In genomic region chr6:25710601-25711000, GRCm38 (mm10) we compare ENCODE assay signal across 17 mouse cellular contexts. TPM values are rescaled to one million over a fixed set of nuclear protein-coding genes. Genes with fewer than 3 reads are reported as not detected.
"Had no signal": no experiment of that assay in that cellular context is flagged by ENCODE, and none has a peak within 500 bp of the region (broad histone marks: within the 10 kb centered on the region; RNA-seq: fewer than 3 reads in every experiment).

No protein-coding gene starts in this region.

- H3K4me3 ChIP-seq: layer of hippocampus, adult 2 months; limb, embryonic 15.5 days; liver, embryonic 12.5 days; midbrain, embryonic 10.5 days; myocyte; neural tube, embryonic 12.5 days had no signal

- DNase-seq: kidney, adult 11 months; kidney, adult 9 months; kidney, postnatal 36 days; left cerebral cortex, postnatal 4 days; lung, postnatal 4 days; midbrain, embryonic 14.5 days; thymus, adult 2 months; thymus, postnatal 25 days had no signal

- H3K9me3 ChIP-seq: limb, embryonic 15.5 days; liver, embryonic 12.5 days; midbrain, embryonic 10.5 days; neural tube, embryonic 12.5 days had no signal

- ATAC-seq: liver, embryonic 12.5 days had no signal

- H3K27me3 ChIP-seq: limb, embryonic 15.5 days; liver, embryonic 12.5 days; neural tube, embryonic 12.5 days had no signal

- H3K4me2 ChIP-seq: limb, embryonic 15.5 days; liver, embryonic 12.5 days; neural tube, embryonic 12.5 days had no signal

- H3K9ac ChIP-seq: limb, embryonic 15.5 days; liver, embryonic 12.5 days; neural tube, embryonic 12.5 days had no signal

- H3K36me3 ChIP-seq: limb, embryonic 15.5 days; liver, embryonic 12.5 days; midbrain, embryonic 10.5 days; neural tube, embryonic 12.5 days had no signal

- H3K27ac ChIP-seq: kidney, postnatal 0 days; layer of hippocampus, adult 2 months; limb, embryonic 15.5 days; liver, embryonic 12.5 days; midbrain, embryonic 10.5 days; neural tube, embryonic 12.5 days had no signal

- H3K4me1 ChIP-seq: limb, embryonic 15.5 days; liver, embryonic 12.5 days; midbrain, embryonic 10.5 days; neural tube, embryonic 12.5 days had no signal

RNA-seq across cellular contexts. Expression of gene Gpr37, which starts 20.1 kb away (rescaled TPM):
- total RNA-seq: megakaryocyte, adult 5-6 weeks; neutrophil, adult 5-6 weeks had no signal
